Mouse (Mus musculus) liver, postnatal 0 days (tissue): ENCODE results near the gene Hist1h3b.

Source experiments
- CTCF ChIP-seq: sonication (generic); IDR thresholded peaks from 2 replicates; pipeline ENCODE4 v1.5.1; 2016; ENCODE audit warnings: antibody characterized with exemption, low read depth
- EP300 ChIP-seq: IDR thresholded peaks from 2 replicates; pipeline ENCODE4 v1.6.1; 2016; ENCODE audit warnings: antibody characterized with exemption, low read depth, mild to moderate bottlenecking

GRCm38 (mm10) chr13:23763586-23764323, 11.7 kb downstream of the Hist1h3b start, which contains the start of gene Hist1h1a:
- TF ChIP-seq CTCF (no peak), EP300 (peak; percentile 68)
